Mouse (Mus musculus) right cerebral cortex, postnatal 25 days (tissue): ENCODE data around the gene Mug1.
"Not testable (repeated sequence)": the region's sequence is repeated elsewhere in the genome, so short reads cannot be mapped to it uniquely, and the experiment has no call there.

Experiments
- DNase-seq: peaks from one replicate; pipeline ENCODE4 v3.0.0; 2022

Gene Mug1

GRCm38 (mm10) chr6:121838271-121838670, at the start of gene Mug1:
Mug1 (plus strand) TSS chr6:121838541.
- DNase-seq: not testable (repeated sequence)

- DNase-seq: no peak
Observed at GRCm38 (mm10) chr6:121828034-121828433, 10.3 kb upstream of the Mug1 start.

DNA sequence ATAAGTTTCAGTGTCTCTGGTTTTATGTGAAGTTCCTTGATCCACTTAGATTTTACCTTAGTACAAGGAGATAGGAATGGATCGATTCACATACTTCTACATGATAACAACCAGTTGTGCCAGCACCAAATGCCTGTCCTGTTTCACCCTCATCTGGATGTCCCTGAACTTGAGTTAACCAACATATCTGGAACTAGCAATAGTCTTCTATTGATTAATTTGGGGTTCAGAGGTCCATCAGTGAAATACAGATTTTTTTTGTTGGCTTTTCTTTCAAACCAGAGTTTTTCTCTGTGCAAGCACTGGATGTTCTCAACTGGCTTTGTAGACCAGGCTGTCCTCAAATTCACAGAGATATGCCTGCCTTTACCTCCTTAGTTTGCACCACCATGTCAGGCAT, 2.0 kb upstream of the Mug1 start:
- DNase-seq: no peak

DNA sequence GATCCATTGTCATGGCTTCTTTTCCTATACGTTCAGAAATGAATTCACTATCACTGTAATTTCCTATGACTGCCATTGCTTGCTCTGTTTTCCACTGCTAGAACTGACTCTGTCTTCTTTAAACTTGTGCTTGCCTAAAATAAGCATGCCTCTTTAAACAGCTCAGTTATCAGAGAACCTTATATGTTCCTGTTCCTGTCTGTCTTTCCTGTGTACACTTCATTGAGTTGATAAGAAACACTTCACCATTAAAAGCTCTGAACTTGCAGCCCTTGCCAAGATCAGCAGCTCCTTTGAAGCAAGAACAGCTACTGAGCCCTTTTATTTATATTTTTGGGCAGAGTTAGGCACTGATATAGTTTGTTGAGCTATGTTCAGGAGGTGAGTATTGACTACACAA, 10.0 kb downstream of the Mug1 start:
- no peak for DNase-seq
